Mouse (Mus musculus) stomach, postnatal 0 days (tissue): ENCODE results near the gene Cpne5. TPM values are rescaled to one million over a fixed set of nuclear protein-coding genes. Genes with fewer than 3 reads are reported as not detected.
A peak's percentile ranks its signal among the peaks of the same experiment; 100 is the strongest.

ENCODE experiments used
- ATAC-seq: fragments of 200-750 bp; cut with Nextera tagmentation; 2 replicates; pipeline ENCODE4 v1.8.0; 2017; ENCODE audit not compliant: low FRiP score, low TSS enrichment
- DNase-seq: peaks from one replicate; pipeline ENCODE4 v3.0.0-alpha.2; 2016; ENCODE audit warnings: low spot score
- H3K27ac ChIP-seq: fragments of 300-500 bp; sonication (generic); replicated peaks from 2 replicates; pipeline ENCODE4 v1.5.1; 2014; ENCODE audit warnings: mild to moderate bottlenecking, control low read depth
- H3K27me3 ChIP-seq: fragments of 300-500 bp; sonication (generic); 2 replicates; pipeline ENCODE4 v1.6.1; 2014; ENCODE audit warnings: low read length; ENCODE audit not compliant: control insufficient read depth, insufficient read depth
- H3K36me3 ChIP-seq: fragments of 300-500 bp; sonication (generic); 2 replicates; pipeline ENCODE4 v1.6.1; 2014; ENCODE audit warnings: low read length, mixed read lengths; ENCODE audit not compliant: control insufficient read depth, insufficient read depth
- H3K4me1 ChIP-seq: fragments of 300-500 bp; sonication (generic); replicated peaks from 2 replicates; pipeline ENCODE4 v1.6.1; 2014; ENCODE audit warnings: antibody characterized with exemption; ENCODE audit not compliant: control insufficient read depth, insufficient read depth
- H3K4me2 ChIP-seq: fragments of 300-500 bp; sonication (generic); replicated peaks from 2 replicates; pipeline ENCODE4 v1.6.1; 2014; ENCODE audit warnings: low read depth, mild to moderate bottlenecking, control low read depth, moderate library complexity
- H3K4me3 ChIP-seq: fragments of 300-500 bp; sonication (generic); 2 replicates; pipeline ENCODE4 v1.5.1; 2014; ENCODE audit warnings: low read depth, low read length, control low read depth
- H3K9ac ChIP-seq: fragments of 300-500 bp; sonication (generic); 2 replicates; pipeline ENCODE4 v1.6.1; 2014; ENCODE audit warnings: mild to moderate bottlenecking, low read length, control low read depth, mixed read lengths
- H3K9me3 ChIP-seq: fragments of 300-500 bp; sonication (generic); 2 replicates; pipeline ENCODE4 v1.6.1; 2016; ENCODE audit warnings: low read length; ENCODE audit not compliant: control insufficient read depth
- CTCF ChIP-seq: IDR thresholded peaks from 2 replicates; pipeline ENCODE4 v1.5.1; 2016; ENCODE audit warnings: antibody characterized with exemption, low read depth, mild to moderate bottlenecking, moderate library complexity
- EP300 ChIP-seq: optimal IDR thresholded peaks from 2 replicates; pipeline ENCODE3; 2016; ENCODE audit warnings: antibody characterized with exemption
- WGBS: fragments of 180-500 bp; shearing (Covaris S2); extraction: QIAGEN DNeasy Blood & Tissue Kit; methylation state at CpG from one replicate; pipeline ENCODE4 v1.1.7; 2014; 5-methylcytosine and 5-hydroxymethylcytosine counted together
- polyA plus RNA-seq: library from polyadenylated mRNA; unstranded; fragments of >200 nt; fragmentation: Nextera tagmentation; extraction: Ambion mirVana; gene quantifications from 2 replicates; pipeline ENCODE4 v1.2.1, GENCODE M21; 2015

Cpne5 gene
- polyA plus RNA-seq, 1 experiment from 2014 or later = 4.8 TPM

DNA sequence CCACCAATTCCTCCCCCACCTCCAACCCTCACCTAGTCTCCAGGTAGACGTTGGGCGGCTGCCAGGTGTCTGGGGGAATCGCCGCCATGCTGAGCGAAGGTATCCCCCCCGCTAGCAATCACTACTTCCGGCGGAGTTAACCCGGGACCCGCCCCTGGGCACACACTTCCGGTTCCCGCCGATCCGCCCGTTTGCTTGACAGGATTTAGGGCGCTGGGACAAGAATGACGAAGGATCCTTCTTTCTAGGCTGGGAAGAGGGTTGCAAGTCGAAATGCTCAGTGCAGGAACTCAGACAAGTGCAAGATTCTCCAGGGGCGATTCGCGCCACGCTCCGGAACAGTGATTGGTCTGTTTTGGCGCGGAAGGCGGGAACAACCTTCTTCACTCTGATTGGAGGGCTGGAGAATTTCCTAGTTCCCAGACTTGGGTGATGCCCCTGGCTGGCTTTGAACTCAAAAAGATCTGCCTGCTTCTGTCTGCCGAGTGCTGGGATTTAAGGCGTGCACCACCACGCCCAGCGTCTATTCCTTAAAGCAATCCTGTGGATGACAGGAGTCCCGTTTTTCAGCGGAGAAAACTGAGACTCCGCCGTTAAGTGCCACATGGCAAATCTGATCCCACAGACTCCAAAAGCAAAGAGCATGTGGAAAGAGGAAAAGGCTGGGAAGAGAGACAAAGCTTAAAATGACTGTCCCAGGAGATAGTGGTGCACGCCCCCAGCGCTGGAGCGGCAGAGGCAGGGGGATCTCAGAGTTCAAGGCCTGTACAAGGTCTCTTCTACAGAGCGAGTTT lies 26.1 kb upstream of the Cpne5 start, which contains the start of gene Ppil1:
TSS of gene Ppil1 (minus strand) at position 347 of the 794 bp plus-strand sequence.
- no peaks in the 10 kb centered on the region for H3K9me3 ChIP-seq
- peak within 1 kb of the TSS; percentile 74 for H3K9ac ChIP-seq
- peak within 1 kb of the TSS; percentile 83 for H3K4me2 ChIP-seq
- WGBS = 8% methylated on average over 38 of the region's 38 CpGs
- DNase-seq (peak; percentile 85), ATAC-seq (peak; percentile 57)
- no peaks in the 10 kb centered on the region for H3K27me3 ChIP-seq
- H3K27ac ChIP-seq = peak within 1 kb of the TSS; percentile 89
- TF ChIP-seq EP300 (no peak), CTCF (no peak)
- H3K36me3 ChIP-seq = 0 out of 2 replicates have a peak, but pooled peaks cover 7% of the 10 kb centered on the region
- peaks cover 3% of the 10 kb centered on the region; the same call in 1 of the 2 replicates for H3K4me1 ChIP-seq
- H3K4me3 ChIP-seq = peak within 1 kb of the TSS; percentile 76

DNA sequence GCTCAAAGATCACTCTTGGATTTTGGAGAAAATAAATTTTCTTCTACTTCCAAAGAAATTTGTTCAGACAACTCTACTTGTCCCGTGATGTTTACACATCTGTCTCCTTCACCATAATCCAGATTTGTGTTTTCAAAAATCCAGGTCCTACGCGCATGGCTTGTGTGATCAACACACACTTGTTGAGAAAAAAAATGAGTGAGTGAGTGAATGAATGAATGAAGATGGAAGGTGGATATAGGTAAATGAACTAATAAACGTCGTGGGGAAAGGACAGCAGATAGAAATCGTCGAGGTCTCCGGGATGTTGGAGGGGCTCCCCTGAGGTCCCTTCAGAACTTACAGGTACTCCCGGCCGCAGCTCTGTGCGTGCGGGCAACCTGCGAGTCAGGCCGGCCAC lies 25.4 kb upstream of the Cpne5 start:
- Histone ChIP-seq H3K27ac (peak overlapping the region; percentile 89), H3K36me3 (0 out of 2 replicates have a peak, but pooled peaks cover 7% of the 10 kb centered on the region), H3K4me1 (peaks cover 3% of the 10 kb centered on the region; the same call in 1 of the 2 replicates), H3K4me2 (peak overlapping the region; percentile 83), H3K4me3 (peak overlapping the region; percentile 76), H3K27me3 (no peaks in the 10 kb centered on the region), H3K9ac (peak overlapping the region; percentile 74), H3K9me3 (no peaks in the 10 kb centered on the region)
- TF ChIP-seq EP300 = no peak
- ATAC-seq (no peak), DNase-seq (no peak)
- WGBS = 1% methylated on average over 14 of the region's 14 CpGs

DNA sequence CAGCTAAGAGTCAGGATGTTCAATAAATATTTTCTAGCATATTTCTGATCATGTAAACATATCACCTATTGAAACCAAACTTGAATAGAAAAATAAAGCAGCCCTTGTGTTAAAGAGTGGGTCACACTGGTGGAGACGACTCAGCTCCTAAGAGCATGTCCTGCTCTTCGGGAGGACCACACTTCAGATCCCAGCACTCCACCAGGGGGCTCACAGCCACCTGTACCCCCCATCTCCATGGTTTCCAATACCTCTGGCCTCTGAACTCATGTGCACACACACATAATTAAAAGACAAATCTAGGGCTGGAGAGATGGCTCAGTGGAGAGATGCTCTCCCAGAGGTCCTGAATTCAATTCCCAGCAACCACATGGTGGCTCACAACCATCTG lies 24.3 kb upstream of the Cpne5 start:
- Histone ChIP-seq H3K36me3 (0 out of 2 replicates have a peak, but pooled peaks cover 7% of the 10 kb centered on the region), H3K4me1 (peaks cover 3% of the 10 kb centered on the region; the same call in 1 of the 2 replicates), H3K4me3 (no peak overlapping the region), H3K27me3 (no peaks in the 10 kb centered on the region), H3K9ac (no peak overlapping the region), H3K9me3 (no peaks in the 10 kb centered on the region), H3K27ac (no peak overlapping the region), H3K4me2 (peak overlapping the region; percentile 5; the same call in 1 of the 2 replicates)
- DNase-seq = no peak
- no peak for ATAC-seq
- no peak for TF ChIP-seq EP300
- peak; percentile 34; the same call in 1 of the 2 replicates for TF ChIP-seq CTCF
- WGBS = 33% methylated on average over 2 of the region's 2 CpGs

DNA sequence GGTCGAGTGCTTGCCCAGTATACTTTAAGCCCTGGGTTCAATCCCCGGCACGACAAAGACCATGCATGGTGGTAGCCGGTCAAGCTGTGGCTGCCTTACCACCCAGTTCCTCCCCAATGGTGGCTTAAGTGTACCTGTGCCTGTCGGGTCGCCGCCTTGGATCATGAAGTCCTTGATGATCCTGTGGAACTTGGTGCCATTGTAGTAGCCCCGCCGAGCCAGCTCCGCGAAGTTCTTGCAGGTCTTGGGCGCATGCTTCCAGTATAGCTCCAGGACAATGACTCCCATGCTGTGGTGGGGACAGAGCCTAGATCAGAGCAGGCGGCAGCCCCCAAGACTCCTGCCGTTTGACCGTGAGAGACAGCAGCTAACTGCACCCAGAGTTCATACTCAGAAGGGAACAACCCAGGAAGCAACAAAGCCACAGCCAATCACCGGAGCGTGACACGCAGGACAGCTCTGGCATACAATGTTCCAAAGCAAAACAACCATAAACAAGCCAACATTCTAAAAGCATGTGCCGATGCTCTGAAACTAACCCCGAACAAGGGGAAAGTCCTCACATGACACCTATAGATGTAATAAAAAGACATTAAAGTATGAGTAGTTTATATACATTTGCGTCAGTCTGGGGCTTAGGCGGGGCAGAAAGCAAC lies 23.8 kb upstream of the Cpne5 start:
- TF ChIP-seq EP300 (no peak), CTCF (no peak)
- Histone ChIP-seq H3K4me1 (peaks cover 3% of the 10 kb centered on the region; the same call in 1 of the 2 replicates), H3K36me3 (0 out of 2 replicates have a peak, but pooled peaks cover 7% of the 10 kb centered on the region), H3K27ac (no peak overlapping the region), H3K4me2 (no peak overlapping the region), H3K9me3 (no peaks in the 10 kb centered on the region), H3K27me3 (no peaks in the 10 kb centered on the region), H3K9ac (no peak overlapping the region), H3K4me3 (no peak overlapping the region)
- no peak for DNase-seq
- WGBS = 87% methylated on average over 22 of the region's 22 CpGs
- ATAC-seq = no peak

DNA sequence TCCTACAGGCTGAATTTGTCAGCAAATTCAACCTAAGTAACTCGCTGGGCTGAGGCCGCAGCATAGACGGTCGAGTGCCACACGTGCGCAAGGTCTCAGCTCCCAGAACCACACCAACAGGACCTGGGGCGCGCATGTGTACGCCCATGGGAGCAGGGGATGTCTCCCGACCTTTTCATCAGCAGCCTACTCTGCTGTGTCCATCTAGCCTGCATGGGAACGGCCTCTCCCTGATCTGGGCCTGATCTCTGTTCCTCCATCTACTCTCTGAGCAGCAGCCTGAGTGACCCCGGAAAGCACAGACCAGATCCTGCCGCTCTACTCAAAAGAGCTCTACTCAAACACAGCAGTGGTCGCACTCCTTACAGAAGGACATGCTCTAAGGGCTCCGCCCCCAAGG lies 22.5 kb upstream of the Cpne5 start:
- Histone ChIP-seq H3K27ac (no peak overlapping the region), H3K9ac (no peak overlapping the region), H3K36me3 (0 out of 2 replicates have a peak, but pooled peaks cover 7% of the 10 kb centered on the region), H3K27me3 (no peaks in the 10 kb centered on the region), H3K4me3 (no peak overlapping the region), H3K4me1 (peaks cover 3% of the 10 kb centered on the region; the same call in 1 of the 2 replicates), H3K4me2 (no peak overlapping the region), H3K9me3 (no peaks in the 10 kb centered on the region)
- no peak for TF ChIP-seq EP300
- TF ChIP-seq CTCF = no peak
- DNase-seq = no peak
- no peak for ATAC-seq
- 81% methylated on average over 15 of the region's 15 CpGs for WGBS
